Mouse (Mus musculus) C2C12 (cell line): ENCODE data around the gene Olfr987.

ENCODE experiments used
- CTCF ChIP-seq: IDR thresholded peaks from one replicate; pipeline ENCODE4 v1.5.1; 2011; ENCODE audit not compliant: control insufficient read depth, insufficient read depth, insufficient read length
- FOSL1 ChIP-seq: IDR thresholded peaks from one replicate; pipeline ENCODE4 v1.8.0; 2011; ENCODE audit warnings: mild to moderate bottlenecking, low read length; ENCODE audit not compliant: poor library complexity, insufficient read depth, severe bottlenecking
- MYOD1 ChIP-seq: IDR thresholded peaks from one replicate; pipeline ENCODE4 v1.6.1; 2011; ENCODE audit warnings: low read depth; ENCODE audit not compliant: control insufficient read depth, insufficient read length
- MYOG ChIP-seq: IDR thresholded peaks from one replicate; pipeline ENCODE4 v1.6.1; 2011; ENCODE audit not compliant: control insufficient read depth, insufficient read length; ENCODE audit errors: extremely low read depth
- USF1 ChIP-seq: IDR thresholded peaks from one replicate; pipeline ENCODE4 v1.6.1; 2011; ENCODE audit warnings: low read depth, mild to moderate bottlenecking, control low read depth, moderate library complexity

- TF ChIP-seq USF1 = no peak
- TF ChIP-seq CTCF = no peak
- no peak for TF ChIP-seq MYOD1
- no peak for TF ChIP-seq MYOG
- TF ChIP-seq FOSL1 = no peak
Measured at GRCm38 (mm10) chr2:85339972-85340371, 857 bp upstream of the Olfr987 start.
